Mouse (Mus musculus) mouse embryonic stem cell (cell line): ENCODE results near the gene Ppp1r1a.

ENCODE experiments used
- in situ Hi-C, 2 experiments: fragments of 300-500 bp; cut with MboI; formaldehyde crosslinking; loops; 1 replicate in 1 of 2; 3 replicates in 1 of 2; pipeline ENCODE4 v1.14.3; 2019 to 2020; ENCODE audit warnings: low sequenced_read_pairs in 2 of 2, low pct_unique_long_range_greater_than_20kb in 1 of 2, mixed read lengths in 1 of 2; ENCODE audit not compliant: unreplicated experiment in 1 of 2

Ppp1r1a gene

GRCm38 (mm10) chr15:103537822-103538213 lies at the start of gene Ppp1r1a:
TSS of gene Ppp1r1a (minus strand) at chr15:103538003.
- in situ Hi-C loops, result loop anchor here in 1 of 2 experiments (10.0 kb wide), 1 partner anchor 53 kb away; no protein-coding TSS in a partner anchor

GRCm38 (mm10) chr15:103585876-103586275 lies 48.1 kb upstream of the Ppp1r1a start:
- in situ Hi-C loops, result no loop called here

- in situ Hi-C loops, result no loop called here
These were observed 27.2 kb upstream of the Ppp1r1a start, which contains the start of gene Glycam1 for GRCm38 (mm10) chr15:103564981-103565380. TSS of gene Glycam1 (minus strand) at chr15:103565081.

GRCm38 (mm10) chr15:103552096-103552690 lies 14.4 kb upstream of the Ppp1r1a start:
- in situ Hi-C loops, result no loop called here

DNA sequence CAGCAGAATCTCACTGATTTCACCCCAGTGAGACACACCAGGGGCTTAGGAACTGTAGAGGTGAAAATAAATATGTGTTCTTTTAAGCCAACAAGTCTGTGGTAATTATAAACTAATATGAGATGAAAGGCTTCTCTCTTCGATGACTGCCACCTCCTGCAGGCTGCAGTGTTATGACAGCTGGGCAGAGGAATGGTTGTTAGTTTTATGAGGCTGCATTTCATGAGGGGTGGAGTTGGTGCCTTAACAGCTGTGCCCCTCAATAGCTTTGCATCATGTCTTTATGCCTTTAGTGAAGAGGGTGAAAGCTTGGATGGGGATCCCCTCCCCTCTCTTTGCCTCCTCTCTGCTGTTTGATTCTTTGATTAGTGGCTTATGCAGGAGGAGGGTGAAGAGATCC lies 13.2 kb upstream of the Ppp1r1a start:
- in situ Hi-C loops, result no loop called here

- in situ Hi-C loops, result no loop called here
These were observed 11.7 kb upstream of the Ppp1r1a start for GRCm38 (mm10) chr15:103549475-103549874.

DNA sequence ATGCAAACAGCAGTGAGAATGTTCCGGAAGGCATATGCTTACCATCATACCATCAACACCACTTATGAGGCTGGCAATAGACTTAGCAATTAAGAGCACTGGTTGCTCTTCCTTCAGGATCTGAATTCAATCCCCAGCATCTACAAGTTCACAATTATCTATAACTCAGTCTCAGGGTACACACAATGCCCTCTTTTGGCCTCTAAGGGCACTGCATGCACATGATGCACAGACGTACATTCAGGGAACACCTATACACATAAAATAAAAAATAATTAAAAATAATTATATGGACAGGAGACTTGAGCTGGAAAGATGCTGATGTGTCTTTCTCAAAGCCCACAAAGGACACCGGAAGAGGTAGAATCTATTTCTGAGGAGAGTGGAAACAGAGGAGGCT lies 10.2 kb upstream of the Ppp1r1a start:
- in situ Hi-C loops, result no loop called here

- in situ Hi-C loops, result no loop called here
These were observed 4.7 kb upstream of the Ppp1r1a start for GRCm38 (mm10) chr15:103542526-103542925.

GRCm38 (mm10) chr15:103540646-103541045 lies 2.8 kb upstream of the Ppp1r1a start:
- in situ Hi-C loops, result no loop called here

DNA sequence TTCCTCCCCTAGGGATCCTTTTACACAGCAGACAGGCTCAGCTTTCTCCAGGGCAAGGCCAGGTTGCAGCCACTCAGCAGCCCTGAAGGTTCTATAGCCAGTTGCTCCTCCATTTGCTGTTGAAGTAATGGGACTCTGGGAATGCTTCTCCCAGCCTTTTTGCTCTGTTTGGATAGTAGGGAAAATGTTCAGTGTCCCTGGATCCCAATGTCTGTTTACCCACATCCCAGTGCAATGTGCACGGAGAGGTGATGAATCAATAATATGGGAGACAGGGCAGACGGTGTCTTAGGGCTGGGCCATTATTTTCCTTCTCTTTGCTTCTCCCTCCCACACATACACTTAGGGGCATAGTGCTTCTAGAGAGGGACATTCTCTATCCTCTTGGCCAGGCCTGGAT lies 1.5 kb upstream of the Ppp1r1a start:
- in situ Hi-C loops, result loop anchor here in 1 of 2 experiments (10.0 kb wide), 1 partner anchor 54 kb away; no protein-coding TSS in a partner anchor

DNA sequence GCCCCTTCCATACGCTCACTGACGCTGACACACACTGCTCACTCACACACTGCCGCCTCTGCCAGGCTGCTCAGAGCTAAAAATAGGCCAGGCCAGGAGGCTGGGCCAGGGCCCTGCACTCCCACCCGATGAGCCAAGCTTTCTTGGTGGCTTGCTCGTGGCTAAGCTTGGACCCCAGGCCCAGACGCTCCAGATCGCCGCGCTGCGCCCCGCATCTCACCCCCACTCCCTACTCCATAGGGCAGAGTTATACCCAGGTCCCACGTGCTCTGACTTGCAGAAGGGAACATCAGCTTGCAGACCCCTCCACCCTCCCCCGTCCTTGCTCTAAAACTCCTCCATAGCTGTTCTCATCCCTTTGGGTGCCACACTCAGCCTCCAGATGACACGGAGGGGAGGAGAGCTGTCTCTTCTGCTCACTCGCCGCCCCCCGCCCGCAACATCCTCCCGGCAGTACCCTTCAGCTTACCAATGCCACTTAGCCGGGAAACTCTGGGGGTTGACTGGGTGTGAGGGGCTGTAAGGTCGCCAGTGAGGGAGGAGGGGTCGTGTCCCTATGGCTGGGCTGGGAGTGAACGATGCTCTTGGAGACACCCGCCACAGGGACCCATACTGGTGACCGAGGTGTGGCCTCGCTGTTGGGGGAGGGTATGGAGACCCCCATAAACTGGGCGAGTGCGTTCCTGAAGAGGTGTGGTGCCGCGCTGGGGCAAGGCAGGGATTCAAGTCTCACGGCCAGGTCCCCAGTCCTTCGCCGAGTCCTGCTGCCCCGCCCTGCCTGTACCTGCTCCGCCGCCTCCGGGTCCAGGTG lies 587 bp downstream of the Ppp1r1a start:
- in situ Hi-C loops, result loop anchor here in 1 of 2 experiments (10.0 kb wide), 1 partner anchor 52 kb away; no protein-coding TSS in a partner anchor

DNA sequence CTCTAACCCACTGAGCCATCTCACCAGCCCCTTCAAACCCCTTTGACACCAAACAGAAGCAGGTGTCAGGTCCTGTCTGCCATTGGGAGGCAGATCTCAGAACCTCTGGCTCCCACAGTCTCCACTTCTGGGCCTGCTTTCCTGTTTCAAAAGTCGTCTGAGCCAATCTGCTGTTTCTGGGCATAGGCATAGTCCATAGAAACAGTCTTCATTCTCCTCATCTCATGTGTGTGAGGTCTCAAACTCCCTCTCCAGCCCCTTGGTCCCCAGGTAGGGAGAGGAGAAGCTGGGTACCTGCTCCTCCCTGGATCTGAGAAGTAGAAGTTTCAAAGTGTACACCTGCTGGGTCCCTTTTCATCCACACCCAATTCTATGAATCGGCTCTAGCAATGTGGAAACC lies 1.3 kb downstream of the Ppp1r1a start:
- in situ Hi-C loops, result loop anchor here in 1 of 2 experiments (10.0 kb wide), 1 partner anchor 52 kb away; no protein-coding TSS in a partner anchor

DNA sequence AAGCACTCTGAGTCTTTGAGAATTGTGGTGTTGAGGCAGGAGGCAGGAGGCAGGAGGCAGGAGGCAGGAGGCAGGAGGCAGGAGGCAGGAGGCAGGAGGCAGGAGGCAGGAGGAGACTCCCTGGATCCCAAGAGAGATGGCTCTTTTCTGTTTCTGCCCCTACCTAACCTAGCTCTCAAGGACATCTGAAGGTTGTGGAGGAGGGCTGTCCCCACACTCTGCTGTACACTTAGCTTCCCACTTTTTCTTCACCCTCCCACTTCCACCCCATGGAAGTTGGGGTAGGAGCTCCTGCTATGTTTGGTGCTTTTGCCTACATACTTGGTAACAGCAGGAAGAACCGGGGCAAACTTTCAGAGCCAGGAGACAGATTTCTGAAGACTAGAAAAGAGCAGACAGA lies 2.0 kb downstream of the Ppp1r1a start:
- in situ Hi-C loops, result loop anchor here in 1 of 2 experiments (10.0 kb wide), 1 partner anchor 51 kb away; no protein-coding TSS in a partner anchor

GRCm38 (mm10) chr15:103535030-103535429 lies 2.8 kb downstream of the Ppp1r1a start:
- in situ Hi-C loops, result loop anchor here in 1 of 2 experiments (10.0 kb wide), 1 partner anchor 50 kb away; no protein-coding TSS in a partner anchor

- in situ Hi-C loops, result loop anchor here in 1 of 2 experiments (10.0 kb wide), 1 partner anchor 49 kb away; no protein-coding TSS in a partner anchor
These were observed 3.7 kb downstream of the Ppp1r1a start for GRCm38 (mm10) chr15:103534054-103534620.

- in situ Hi-C loops, result loop anchor here in 1 of 2 experiments (10.0 kb wide), 1 partner anchor 46 kb away; no protein-coding TSS in a partner anchor
These were observed 7.4 kb downstream of the Ppp1r1a start for GRCm38 (mm10) chr15:103530372-103530771.

GRCm38 (mm10) chr15:103523156-103523555 lies 14.6 kb downstream of the Ppp1r1a start:
- in situ Hi-C loops, result no loop called here

DNA sequence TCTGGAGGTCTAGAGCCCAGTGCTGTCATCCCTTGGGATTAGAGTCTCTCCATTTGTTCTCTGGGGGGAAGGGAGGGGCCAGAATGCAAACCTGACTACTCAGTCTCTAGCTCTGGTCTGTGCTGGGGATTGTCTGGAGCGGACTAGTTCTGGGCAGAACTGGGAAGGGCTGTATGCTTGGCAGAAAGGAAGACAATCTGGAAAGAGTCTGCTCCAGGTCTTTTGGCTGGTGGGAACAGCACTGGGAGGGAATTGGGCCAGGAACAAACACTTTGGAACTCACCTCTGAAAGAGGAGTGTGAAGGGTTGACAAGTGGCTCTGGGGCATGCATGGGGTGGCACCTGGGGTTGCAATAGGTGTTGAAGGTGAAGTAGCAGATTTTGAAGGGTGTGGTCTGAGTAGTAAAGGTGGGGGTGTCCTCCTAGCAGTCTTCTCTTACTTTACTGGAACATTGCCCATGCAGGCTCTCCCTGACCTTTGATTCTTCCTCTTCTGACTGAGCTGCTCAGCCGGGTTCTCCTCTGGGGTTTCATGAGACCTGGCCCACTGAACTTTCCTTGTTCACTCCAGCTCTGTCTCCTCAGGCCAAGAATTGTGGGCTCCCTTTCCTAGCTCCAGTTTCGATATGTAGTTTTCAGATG lies 15.2 kb downstream of the Ppp1r1a start:
- in situ Hi-C loops, result no loop called here
